Mouse (Mus musculus) small intestine, adult 2 months (tissue): Measurements from ENCODE around the gene Snn.

ENCODE experiments used
- CTCF ChIP-seq: fragments of 200-500 bp; IDR thresholded peaks from 2 replicates; pipeline ENCODE4 v1.5.1; 2012; ENCODE audit warnings: low read depth, mild to moderate bottlenecking, control low read depth, inconsistent platforms, low read length, moderate library complexity, mixed read lengths; ENCODE audit not compliant: insufficient replicate concordance, insufficient read length; ENCODE audit errors: extremely low read depth
- POLR2A ChIP-seq: fragments of 200-500 bp; IDR thresholded peaks from 2 replicates; pipeline ENCODE4 v1.6.1; 2012; ENCODE audit warnings: low read depth, mild to moderate bottlenecking, control low read depth, inconsistent platforms, low read length, moderate library complexity

GRCm38 (mm10) chr16:11065431-11065830, 4.7 kb downstream of the Snn start:
- TF ChIP-seq CTCF (no peak), POLR2A (no peak)
